Mouse (Mus musculus) embryonic facial prominence, embryonic 12.5 days (tissue): ENCODE results near the gene Cerk. TPM values are rescaled to one million over a fixed set of nuclear protein-coding genes. Genes with fewer than 3 reads are reported as not detected.
"Not testable (repeated sequence)": the region's sequence is repeated elsewhere in the genome, so short reads cannot be mapped to it uniquely, and the experiment has no call there.

ENCODE experiments used
- ATAC-seq: fragments of 200-750 bp; cut with Nextera tagmentation; 2 replicates; pipeline ENCODE4 v1.8.0; 2017; ENCODE audit not compliant: insufficient number of reproducible peaks, insufficient read depth, low FRiP score, low TSS enrichment
- H3K27ac ChIP-seq: fragments of 300-500 bp; sonication (generic); 2 replicates; pipeline ENCODE4 v1.5.1; 2016; ENCODE audit warnings: mild to moderate bottlenecking
- H3K27me3 ChIP-seq: fragments of 300-500 bp; sonication (generic); 2 replicates; pipeline ENCODE4 v1.6.1; 2016; ENCODE audit warnings: mild to moderate bottlenecking, moderate library complexity
- H3K36me3 ChIP-seq: fragments of 300-500 bp; sonication (generic); 2 replicates; pipeline ENCODE4 v1.6.1; 2016; ENCODE audit warnings: mild to moderate bottlenecking
- H3K4me1 ChIP-seq: fragments of 300-500 bp; sonication (generic); 2 replicates; pipeline ENCODE4 v1.6.1; 2016
- H3K4me2 ChIP-seq: fragments of 300-500 bp; sonication (generic); replicated peaks from 2 replicates; pipeline ENCODE4 v1.6.1; 2016; ENCODE audit warnings: mild to moderate bottlenecking, moderate library complexity
- H3K4me3 ChIP-seq: fragments of 300-500 bp; sonication (generic); 2 replicates; pipeline ENCODE4 v1.5.1; 2016; ENCODE audit warnings: mild to moderate bottlenecking
- H3K9ac ChIP-seq: fragments of 300-500 bp; sonication (generic); 2 replicates; pipeline ENCODE4 v1.6.1; 2016; ENCODE audit warnings: mild to moderate bottlenecking, moderate library complexity
- H3K9me3 ChIP-seq: fragments of 300-500 bp; sonication (generic); 2 replicates; pipeline ENCODE4 v1.6.1; 2016; ENCODE audit warnings: mild to moderate bottlenecking, moderate library complexity
- WGBS: fragments of 180-500 bp; shearing (Covaris S2); methylation state at CpG from one replicate; pipeline ENCODE4 v1.1.7; 2016; 5-methylcytosine and 5-hydroxymethylcytosine counted together
- polyA plus RNA-seq: library from polyadenylated mRNA; unstranded; fragments of >200 nt; fragmentation: Nextera tagmentation; extraction: Ambion mirVana; gene quantifications from 2 replicates; pipeline ENCODE4 v1.2.1, GENCODE M21; 2016

Gene Cerk
- polyA plus RNA-seq, 1 experiment from 2014 or later, result 20.5 TPM

DNA sequence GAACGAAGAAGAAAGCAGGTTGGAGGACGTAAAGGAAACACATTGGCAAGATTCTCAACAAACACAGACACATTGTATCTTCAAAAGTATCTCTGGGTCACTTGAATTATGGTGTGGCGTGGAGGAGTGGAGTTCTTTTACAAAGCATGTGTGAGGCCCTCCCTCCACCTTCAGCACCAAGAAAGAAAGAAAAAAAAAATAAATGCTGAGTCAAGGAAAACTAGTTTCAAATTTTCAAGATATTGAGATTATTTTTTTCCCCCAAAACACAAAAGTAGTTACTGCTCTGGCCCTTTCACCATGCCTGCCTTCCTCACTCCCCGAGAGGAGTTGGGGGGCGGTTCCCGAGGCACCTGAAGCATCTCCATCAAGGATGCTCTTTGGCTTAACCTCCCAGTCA lies 7.3 kb downstream of the Cerk start:
- Histone ChIP-seq H3K27ac (no peak overlapping the region), H3K4me2 (no peak overlapping the region), H3K36me3 (no peaks in the 10 kb centered on the region), H3K27me3 (no peaks in the 10 kb centered on the region), H3K9ac (no peak overlapping the region), H3K9me3 (no peaks in the 10 kb centered on the region), H3K4me3 (no peak overlapping the region), H3K4me1 (peaks cover 25% of the 10 kb centered on the region)
- ATAC-seq, result no peak
- WGBS, result 93% methylated on average over 6 of the region's 6 CpGs

DNA sequence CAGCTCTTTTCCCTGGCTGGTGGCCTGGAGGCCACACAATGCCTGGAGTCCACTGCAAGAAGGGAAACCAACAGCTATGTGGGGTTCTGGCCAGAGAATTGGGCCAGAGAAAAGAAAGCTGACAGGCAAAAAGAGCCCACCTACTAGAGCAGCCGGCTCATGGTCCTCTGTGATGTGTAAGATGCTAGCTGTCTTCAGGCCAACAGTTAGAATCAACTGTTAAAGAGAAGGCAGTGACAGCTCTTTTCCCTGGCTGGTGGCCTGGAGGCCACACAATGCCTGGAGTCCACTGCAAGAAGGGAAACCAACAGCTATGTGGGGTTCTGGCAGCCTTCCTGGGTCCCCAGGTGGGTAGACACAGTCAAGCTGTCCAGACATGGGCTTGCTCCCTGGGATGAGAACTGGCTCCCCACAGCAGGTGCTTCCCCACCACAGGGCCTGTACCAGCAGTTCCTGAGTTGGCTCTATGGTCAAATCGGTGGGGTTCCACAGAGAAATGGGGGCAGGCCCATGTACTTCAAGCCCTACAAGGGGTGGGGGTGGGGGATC lies 8.2 kb downstream of the Cerk start:
- not testable (repeated sequence) for H3K4me2 ChIP-seq, H3K36me3 ChIP-seq, H3K27ac ChIP-seq, ATAC-seq, H3K4me3 ChIP-seq, H3K27me3 ChIP-seq, H3K9me3 ChIP-seq, H3K9ac ChIP-seq
- peaks cover 31% of the 10 kb centered on the region for H3K4me1 ChIP-seq
- WGBS, result 82% methylated on average over 2 of the region's 2 CpGs

DNA sequence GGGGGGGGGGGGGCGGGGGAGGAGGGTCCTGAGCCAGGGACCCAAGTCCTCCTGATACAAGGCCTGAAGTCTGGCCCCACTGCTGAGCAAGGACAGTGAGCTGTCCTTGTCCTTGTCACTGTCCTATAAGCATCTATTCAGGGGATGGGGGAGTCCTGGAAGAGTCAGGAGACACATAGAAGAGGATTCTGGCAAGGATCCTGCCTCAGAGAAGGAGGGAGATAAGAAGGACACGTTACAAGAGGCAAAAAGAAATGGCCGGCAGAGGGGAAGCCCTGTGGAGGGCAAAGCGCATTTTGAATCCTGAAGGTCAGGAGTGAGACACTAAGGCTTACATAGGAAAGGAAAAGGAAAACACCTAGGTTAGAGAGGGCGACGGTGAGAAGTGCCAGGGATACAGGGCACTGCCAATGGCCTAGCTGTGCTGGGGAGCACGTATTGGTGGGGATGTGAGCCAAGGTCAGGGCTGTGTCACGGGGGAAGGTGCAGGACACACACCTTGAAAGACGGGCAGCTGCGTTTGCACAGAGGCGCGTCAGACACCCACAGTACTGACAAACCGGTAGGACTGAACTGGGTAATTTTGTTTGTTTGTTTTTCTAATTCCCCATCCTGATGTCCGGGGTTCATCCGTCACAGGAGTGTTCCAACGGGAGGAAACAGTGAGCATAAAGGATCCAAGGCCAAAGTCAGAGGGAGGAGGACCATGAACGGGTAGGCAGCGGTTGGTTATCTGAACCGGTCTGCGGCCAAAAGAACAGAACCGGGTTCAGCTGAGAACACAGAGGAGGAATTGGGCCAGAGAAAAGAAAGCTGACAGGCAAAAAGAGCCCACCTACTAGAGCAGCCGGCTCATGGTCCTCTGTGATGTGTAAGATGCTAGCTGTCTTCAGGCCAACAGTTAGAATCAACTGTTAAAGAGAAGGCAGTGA lies 8.9 kb downstream of the Cerk start:
- no peaks in the 10 kb centered on the region for H3K9me3 ChIP-seq
- no peak overlapping the region for H3K9ac ChIP-seq
- WGBS, result 74% methylated on average over 21 of the region's 22 CpGs
- H3K27ac ChIP-seq, result no peak overlapping the region
- ATAC-seq, result no peak
- H3K4me2 ChIP-seq, result no peak overlapping the region
- H3K4me1 ChIP-seq, result peaks cover 30% of the 10 kb centered on the region
- no peaks in the 10 kb centered on the region for H3K36me3 ChIP-seq
- no peaks in the 10 kb centered on the region for H3K27me3 ChIP-seq
- H3K4me3 ChIP-seq, result no peak overlapping the region

DNA sequence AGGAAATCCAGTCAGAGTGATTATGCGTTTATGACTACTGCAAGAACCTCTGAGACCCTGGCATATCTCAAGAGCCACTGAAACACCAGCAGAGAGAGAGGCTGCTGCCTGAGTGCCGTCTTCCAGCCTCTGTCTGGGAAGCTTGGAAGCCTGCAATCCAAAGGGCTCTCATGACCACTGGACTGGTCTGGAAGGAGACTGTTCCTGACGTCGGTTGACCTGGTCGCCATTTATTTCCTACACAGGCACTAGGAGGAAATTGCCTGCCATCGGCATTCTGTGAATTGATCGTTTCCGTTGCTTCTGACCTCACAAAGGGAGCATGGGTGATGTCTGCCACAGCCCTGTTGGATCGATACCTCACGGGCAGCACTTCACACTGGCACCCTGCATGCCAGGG lies 9.8 kb downstream of the Cerk start:
- Histone ChIP-seq H3K4me2 (no peak overlapping the region), H3K9me3 (no peaks in the 10 kb centered on the region), H3K4me3 (no peak overlapping the region), H3K36me3 (no peaks in the 10 kb centered on the region), H3K4me1 (peaks cover 33% of the 10 kb centered on the region), H3K9ac (no peak overlapping the region), H3K27me3 (no peaks in the 10 kb centered on the region), H3K27ac (no peak overlapping the region)
- 84% methylated on average over 10 of the region's 10 CpGs for WGBS
- ATAC-seq, result no peak

DNA sequence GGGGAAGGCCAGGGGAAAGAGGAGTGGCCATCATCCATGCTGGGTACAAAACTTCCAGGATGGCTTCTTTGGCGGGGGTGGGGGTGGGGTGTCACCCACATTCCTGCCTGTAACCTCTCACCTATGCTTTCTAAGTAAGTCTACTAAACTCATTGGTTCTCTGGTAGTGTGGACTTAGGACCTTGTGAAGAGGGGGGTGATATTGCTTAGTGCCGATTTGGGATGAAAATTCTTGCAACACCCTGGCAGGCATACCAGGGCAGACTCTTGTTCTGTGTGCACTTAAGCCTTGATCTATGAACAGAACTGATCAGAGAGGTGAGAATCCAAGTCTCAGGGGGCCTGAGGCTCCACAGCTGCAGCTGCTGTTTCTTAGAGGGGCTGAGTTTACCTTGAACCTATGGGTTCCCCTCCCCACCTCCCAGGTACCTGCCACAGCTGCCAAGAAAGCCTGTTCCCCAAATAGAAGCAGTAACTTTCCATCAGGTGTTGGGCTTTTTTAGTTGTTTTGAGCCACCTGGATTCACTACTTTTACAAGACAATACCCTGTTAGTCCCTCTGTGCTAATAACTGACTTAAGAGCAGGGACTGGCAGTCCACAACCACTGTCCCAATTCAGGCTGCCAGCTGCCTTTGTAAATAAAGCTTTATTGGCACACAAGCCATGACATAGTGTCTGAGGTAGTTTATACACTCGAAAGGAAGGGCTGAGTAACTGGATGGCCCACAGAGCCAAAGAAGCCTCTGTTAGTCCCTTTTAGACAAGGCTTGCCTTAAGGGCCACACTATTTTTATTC lies 10.5 kb downstream of the Cerk start:
- Histone ChIP-seq H3K4me3 (no peak overlapping the region), H3K4me1 (peaks cover 33% of the 10 kb centered on the region), H3K36me3 (no peaks in the 10 kb centered on the region), H3K9me3 (no peaks in the 10 kb centered on the region), H3K4me2 (no peak overlapping the region), H3K27ac (no peak overlapping the region), H3K9ac (no peak overlapping the region), H3K27me3 (no peaks in the 10 kb centered on the region)
- WGBS, result 85% methylated on average over 3 of the region's 3 CpGs
- ATAC-seq, result no peak

DNA sequence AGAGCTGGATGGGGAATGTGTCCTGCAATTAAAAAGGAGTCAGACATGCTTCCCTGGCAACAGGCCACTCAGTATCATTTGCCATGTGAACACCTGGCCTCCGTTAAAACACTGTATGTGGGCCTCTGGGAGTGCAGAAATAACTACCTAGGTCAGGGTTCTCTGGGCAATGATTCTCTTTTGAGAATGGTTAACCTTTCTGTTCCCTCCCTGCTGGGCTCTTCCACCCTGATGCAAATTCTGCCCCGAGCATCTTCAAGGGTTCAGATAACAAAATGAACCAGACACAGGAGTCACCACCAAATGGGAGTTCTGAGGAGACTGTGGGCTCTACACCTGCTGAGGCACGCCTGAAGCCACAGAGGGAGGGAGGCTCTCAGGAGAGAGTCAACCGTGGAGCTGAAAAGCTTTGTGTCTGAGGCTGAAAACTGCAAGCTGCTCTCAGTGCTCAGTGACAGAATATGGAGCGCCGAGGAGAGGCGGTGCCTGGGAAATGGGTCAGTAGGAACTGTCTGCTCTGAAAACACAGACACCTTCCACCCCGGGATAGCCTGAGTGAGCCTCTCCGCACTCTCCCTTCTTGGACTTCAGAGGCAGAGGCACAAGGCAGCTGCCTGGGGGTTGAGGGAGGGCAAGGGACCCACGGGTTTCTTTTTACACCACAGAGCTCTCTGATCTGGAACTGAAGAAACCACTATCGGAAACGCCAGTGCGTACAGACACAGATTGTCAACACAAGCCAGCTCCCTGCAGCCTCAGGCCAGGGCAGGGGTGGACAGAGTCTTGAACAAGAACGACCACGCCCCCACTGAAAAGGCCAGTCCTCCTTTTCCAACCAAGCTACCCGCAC lies 12.6 kb downstream of the Cerk start:
- Histone ChIP-seq H3K9me3 (no peaks in the 10 kb centered on the region), H3K4me3 (no peak overlapping the region), H3K27me3 (no peaks in the 10 kb centered on the region), H3K4me1 (peaks cover 43% of the 10 kb centered on the region), H3K4me2 (no peak overlapping the region), H3K27ac (0 out of 2 replicates have a peak overlapping the region, but pooled peaks have one; percentile 30), H3K36me3 (no peaks in the 10 kb centered on the region), H3K9ac (no peak overlapping the region)
- no peak for ATAC-seq
- WGBS, result 23% methylated on average over 16 of the region's 16 CpGs

DNA sequence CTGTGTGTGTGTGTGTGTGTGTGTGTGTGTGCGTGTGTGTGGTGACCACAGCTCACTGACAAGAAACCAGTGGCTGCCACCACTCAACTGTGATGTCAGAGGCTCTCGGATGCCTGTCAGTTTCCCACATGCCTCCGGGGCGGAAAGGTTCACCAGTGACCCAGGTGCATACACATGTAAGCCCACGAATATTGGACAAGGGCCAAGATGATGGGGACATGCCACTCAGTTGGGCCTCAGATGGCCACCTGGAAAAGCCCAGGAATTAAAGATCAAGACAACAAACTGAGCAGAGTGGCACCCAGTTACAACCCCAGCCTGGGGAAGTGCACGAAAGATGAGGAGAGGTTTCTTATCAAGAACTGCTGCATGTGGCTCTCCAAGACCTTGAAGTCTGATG lies 13.4 kb downstream of the Cerk start:
- no peak overlapping the region for H3K9ac ChIP-seq
- no peaks in the 10 kb centered on the region for H3K27me3 ChIP-seq
- no peak overlapping the region for H3K27ac ChIP-seq
- H3K4me3 ChIP-seq, result no peak overlapping the region
- WGBS, result 66% methylated on average over 6 of the region's 6 CpGs
- H3K9me3 ChIP-seq, result no peaks in the 10 kb centered on the region
- H3K4me2 ChIP-seq, result no peak overlapping the region
- H3K4me1 ChIP-seq, result peaks cover 44% of the 10 kb centered on the region
- no peak for ATAC-seq
- no peaks in the 10 kb centered on the region for H3K36me3 ChIP-seq

DNA sequence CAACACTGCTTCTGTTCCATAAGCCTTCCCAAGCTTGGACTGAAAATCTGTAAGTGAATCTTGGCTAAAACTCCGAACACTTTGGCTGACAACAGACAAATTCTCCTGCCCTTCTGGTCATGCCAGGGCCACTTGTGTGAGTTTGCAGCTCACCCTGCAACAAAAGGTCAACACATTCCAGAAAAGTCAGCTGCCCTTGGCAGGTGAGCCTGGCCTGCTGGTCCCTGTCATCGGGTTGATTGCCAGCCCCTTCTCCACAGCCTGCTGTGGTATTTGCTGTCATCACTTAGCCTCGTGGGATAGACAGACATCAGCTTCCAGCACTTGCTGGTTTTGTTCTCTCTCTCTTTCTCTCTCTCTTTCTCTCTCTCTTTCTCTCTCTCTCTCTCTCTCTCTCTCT lies 13.8 kb downstream of the Cerk start:
- Histone ChIP-seq H3K9ac (no peak overlapping the region), H3K36me3 (no peaks in the 10 kb centered on the region), H3K9me3 (no peaks in the 10 kb centered on the region), H3K4me1 (peaks cover 44% of the 10 kb centered on the region), H3K4me3 (no peak overlapping the region), H3K4me2 (no peak overlapping the region), H3K27ac (no peak overlapping the region), H3K27me3 (no peaks in the 10 kb centered on the region)
- no peak for ATAC-seq
- WGBS, result 47% methylated on average over 3 of the region's 3 CpGs

DNA sequence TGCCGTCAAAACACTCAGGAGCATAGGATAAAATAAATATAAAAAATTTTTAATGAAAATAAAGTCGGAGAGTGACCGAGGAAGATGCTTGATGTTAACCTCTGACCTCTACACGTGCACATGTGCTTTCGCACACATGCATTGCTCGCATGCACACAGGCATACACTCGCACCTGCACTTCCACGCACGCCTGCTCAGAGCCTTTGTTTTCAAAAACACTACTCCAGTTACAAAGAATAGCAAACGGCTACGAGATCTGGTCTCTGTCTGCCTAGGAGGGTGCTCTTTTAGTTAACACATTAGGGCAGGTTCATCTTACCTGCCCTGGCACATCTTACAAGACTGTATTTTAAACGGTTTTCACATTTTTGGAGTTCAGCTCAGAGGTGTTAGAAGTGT lies 14.6 kb downstream of the Cerk start:
- WGBS, result 49% methylated on average over 12 of the region's 12 CpGs

DNA sequence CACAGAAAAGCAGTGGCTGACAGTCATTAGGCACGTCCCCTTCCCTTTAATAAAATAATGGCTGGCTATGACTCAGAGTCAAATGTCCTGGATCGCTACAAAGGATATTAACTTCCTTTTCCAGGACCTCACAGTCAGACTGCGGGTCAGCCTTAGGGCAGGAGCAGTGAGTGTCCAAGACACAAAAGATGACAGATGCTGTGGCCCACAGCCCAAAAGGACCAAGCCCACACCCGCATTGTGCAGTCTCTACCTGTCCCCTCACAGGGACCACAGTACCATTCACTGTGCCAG lies 16.2 kb downstream of the Cerk start:
- Histone ChIP-seq H3K9me3 (no peaks in the 10 kb centered on the region), H3K27ac (no peak overlapping the region), H3K27me3 (no peaks in the 10 kb centered on the region), H3K4me2 (no peak overlapping the region), H3K4me3 (no peak overlapping the region), H3K9ac (no peak overlapping the region), H3K4me1 (peaks cover 42% of the 10 kb centered on the region), H3K36me3 (no peaks in the 10 kb centered on the region)
- WGBS, result 65% methylated on average over 4 of the region's 4 CpGs
- no peak for ATAC-seq

More for the DNA sequence above, 14.6 kb downstream of the Cerk start:
- no peak overlapping the region for H3K9ac ChIP-seq
- H3K9me3 ChIP-seq, result no peaks in the 10 kb centered on the region
- no peak overlapping the region for H3K4me3 ChIP-seq
- no peak overlapping the region for H3K27ac ChIP-seq
- H3K36me3 ChIP-seq, result no peaks in the 10 kb centered on the region
- H3K4me2 ChIP-seq, result no peak overlapping the region
- no peak for ATAC-seq
- H3K4me1 ChIP-seq, result peaks cover 44% of the 10 kb centered on the region
- H3K27me3 ChIP-seq, result no peaks in the 10 kb centered on the region
